Mouse (Mus musculus) C2C12 (cell line): ENCODE results near the gene Cmah. TPM values are rescaled to one million over a fixed set of nuclear protein-coding genes. Genes with fewer than 3 reads are reported as not detected.

ENCODE experiments used
- H3K27me3 ChIP-seq: one replicate; pipeline ENCODE4 v1.6.1; 2011; ENCODE audit not compliant: control insufficient read depth, insufficient read depth, insufficient read length
- H3K36me3 ChIP-seq: one replicate; pipeline ENCODE4 v1.6.1; 2011; ENCODE audit not compliant: control insufficient read depth, insufficient read depth
- H3K4me3 ChIP-seq: one replicate; pipeline ENCODE4 v1.5.1; 2011; ENCODE audit warnings: mild to moderate bottlenecking, control low read depth; ENCODE audit not compliant: poor library complexity, insufficient read depth, severe bottlenecking
- H3K79me2 ChIP-seq: one replicate; pipeline ENCODE4 v1.6.1; 2011; ENCODE audit not compliant: control insufficient read depth, insufficient read depth
- H3K79me3 ChIP-seq: one replicate; pipeline ENCODE4 v1.6.1; 2011; ENCODE audit warnings: low read depth, control low read depth
- H3ac ChIP-seq: one replicate; pipeline ENCODE3; 2011; ENCODE audit warnings: low read depth; ENCODE audit not compliant: control insufficient read depth, insufficient read length
- CEBPB ChIP-seq: IDR thresholded peaks from one replicate; pipeline ENCODE4 v1.6.1; 2011; ENCODE audit warnings: low read depth, mild to moderate bottlenecking, control low read depth, moderate library complexity
- CTCF ChIP-seq: IDR thresholded peaks from one replicate; pipeline ENCODE4 v1.5.1; 2011; ENCODE audit not compliant: control insufficient read depth, insufficient read depth, insufficient read length
- FOSL1 ChIP-seq: IDR thresholded peaks from one replicate; pipeline ENCODE4 v1.8.0; 2011; ENCODE audit warnings: mild to moderate bottlenecking, low read length; ENCODE audit not compliant: poor library complexity, insufficient read depth, severe bottlenecking
- MAX ChIP-seq: IDR thresholded peaks from one replicate; pipeline ENCODE4 v1.6.1; 2011; ENCODE audit warnings: mild to moderate bottlenecking, control low read depth
- MYOD1 ChIP-seq: IDR thresholded peaks from one replicate; pipeline ENCODE4 v1.6.1; 2011; ENCODE audit warnings: low read depth; ENCODE audit not compliant: control insufficient read depth, insufficient read length
- MYOG ChIP-seq: IDR thresholded peaks from one replicate; pipeline ENCODE4 v1.6.1; 2011; ENCODE audit not compliant: control insufficient read depth, insufficient read length; ENCODE audit errors: extremely low read depth
- USF1 ChIP-seq: IDR thresholded peaks from one replicate; pipeline ENCODE4 v1.6.1; 2011; ENCODE audit warnings: low read depth, mild to moderate bottlenecking, control low read depth, moderate library complexity
- polyA plus RNA-seq: library from polyadenylated mRNA; unstranded; fragments of >200 nt; fragmentation: generic; extraction: Trizol; gene quantifications from one replicate; pipeline ENCODE4 v1.2.1, GENCODE M21; 2012; ENCODE audit warnings: missing spikeins

Cmah gene
- polyA plus RNA-seq, 1 experiment: 0.14 TPM

- no peaks in the 10 kb centered on the region for H3K79me2 ChIP-seq
- H3K36me3 ChIP-seq: no peaks in the 10 kb centered on the region
- H3K79me3 ChIP-seq: no peaks in the 10 kb centered on the region
- no peaks in the 10 kb centered on the region for H3K27me3 ChIP-seq
- TF ChIP-seq FOSL1 (no peak), USF1 (no peak), MYOD1 (no peak), CEBPB (no peak), MAX (no peak), CTCF (no peak), MYOG (no peak)
- no peak overlapping the region for H3K4me3 ChIP-seq
- H3ac ChIP-seq: no peak overlapping the region
Measured at GRCm38 (mm10) chr13:24479516-24479915, 152.3 kb downstream of the Cmah start.

- H3ac ChIP-seq: no peak overlapping the region
- no peaks in the 10 kb centered on the region for H3K79me2 ChIP-seq
- no peaks in the 10 kb centered on the region for H3K27me3 ChIP-seq
- no peaks in the 10 kb centered on the region for H3K79me3 ChIP-seq
- TF ChIP-seq USF1 (no peak), FOSL1 (no peak), CEBPB (no peak), MYOG (no peak), MAX (no peak), CTCF (no peak), MYOD1 (no peak)
- no peak overlapping the region for H3K4me3 ChIP-seq
- H3K36me3 ChIP-seq: no peaks in the 10 kb centered on the region
Measured at GRCm38 (mm10) chr13:24480824-24481223, 153.6 kb downstream of the Cmah start.

DNA sequence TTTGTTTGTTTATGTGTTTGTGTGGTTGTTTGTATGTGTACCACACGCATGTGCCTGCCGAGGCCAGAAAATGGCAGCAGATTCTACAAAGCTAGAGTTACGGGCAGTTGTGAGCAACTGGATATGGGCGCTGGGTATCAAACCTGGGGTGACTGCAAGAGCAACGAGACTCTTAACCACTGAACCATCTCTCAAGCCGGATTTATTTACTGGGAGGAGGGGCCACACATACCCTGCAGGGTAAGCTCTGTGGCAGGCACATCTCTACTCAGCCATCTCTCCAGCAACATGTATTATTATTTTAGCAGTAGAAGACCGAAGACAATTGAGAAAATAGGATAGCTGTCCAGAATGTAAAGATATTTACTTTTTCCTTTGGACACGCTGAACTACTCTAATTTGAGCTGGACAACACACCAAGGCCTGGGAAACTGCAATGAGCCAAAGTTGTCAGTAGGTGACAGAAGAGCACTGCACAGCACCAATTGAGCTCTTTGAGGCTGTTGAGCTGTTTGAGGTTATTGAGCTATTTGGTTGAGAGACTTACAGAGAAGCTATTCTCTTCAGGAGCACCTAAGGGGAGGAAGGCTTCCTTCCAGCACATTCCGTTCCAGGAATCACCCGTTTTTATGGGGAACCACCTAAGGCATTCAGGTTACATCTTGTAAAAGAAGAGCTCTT lies 154.6 kb downstream of the Cmah start:
- Histone ChIP-seq H3K36me3 (no peaks in the 10 kb centered on the region), H3K27me3 (no peaks in the 10 kb centered on the region), H3K4me3 (no peak overlapping the region), H3ac (no peak overlapping the region), H3K79me3 (no peaks in the 10 kb centered on the region), H3K79me2 (no peaks in the 10 kb centered on the region)
- TF ChIP-seq MYOD1: no peak
- no peak for TF ChIP-seq FOSL1
- TF ChIP-seq MAX: no peak
- TF ChIP-seq CTCF: peak; percentile 82
- no peak for TF ChIP-seq MYOG
- no peak for TF ChIP-seq CEBPB

GRCm38 (mm10) chr13:24483691-24484090 lies 156.5 kb downstream of the Cmah start:
- H3ac ChIP-seq: no peak overlapping the region
- no peak overlapping the region for H3K4me3 ChIP-seq
- H3K79me2 ChIP-seq: no peaks in the 10 kb centered on the region
- H3K27me3 ChIP-seq: no peaks in the 10 kb centered on the region
- no peaks in the 10 kb centered on the region for H3K36me3 ChIP-seq
- no peak for TF ChIP-seq MAX
- TF ChIP-seq MYOG: no peak
- no peak for TF ChIP-seq CEBPB
- no peak for TF ChIP-seq FOSL1
- no peak for TF ChIP-seq CTCF
- TF ChIP-seq MYOD1: no peak
- TF ChIP-seq USF1: no peak
- H3K79me3 ChIP-seq: no peaks in the 10 kb centered on the region

GRCm38 (mm10) chr13:24484811-24485210 lies 157.6 kb downstream of the Cmah start:
- H3K4me3 ChIP-seq: no peak overlapping the region
- H3K36me3 ChIP-seq: no peaks in the 10 kb centered on the region

DNA sequence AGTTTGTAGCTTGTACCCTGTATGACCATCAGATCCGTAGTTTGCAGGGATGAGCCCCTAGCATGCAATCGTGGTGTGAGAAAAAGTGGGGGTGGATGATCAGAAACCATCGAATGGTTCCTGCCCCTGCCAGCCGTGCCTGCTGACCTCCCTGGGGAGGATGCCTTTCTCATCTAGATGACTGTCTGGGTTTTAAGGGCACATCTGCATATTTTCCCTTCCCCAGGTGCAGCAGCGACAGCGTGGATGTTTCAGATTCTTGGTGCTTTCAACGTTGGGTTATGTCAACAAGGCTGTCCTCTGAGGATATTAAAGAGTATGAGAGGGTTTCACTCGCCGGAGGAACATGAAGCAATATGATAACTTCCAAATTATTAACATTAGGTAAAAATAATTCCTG lies 158.8 kb downstream of the Cmah start:
- Histone ChIP-seq H3K4me3 (no peak overlapping the region), H3ac (no peak overlapping the region), H3K36me3 (no peaks in the 10 kb centered on the region), H3K27me3 (no peaks in the 10 kb centered on the region), H3K79me2 (no peaks in the 10 kb centered on the region), H3K79me3 (no peaks in the 10 kb centered on the region)
- TF ChIP-seq FOSL1 (no peak), MYOD1 (no peak), CEBPB (no peak), MAX (no peak), USF1 (no peak)

More at GRCm38 (mm10) chr13:24484811-24485210, 157.6 kb downstream of the Cmah start:
- no peak overlapping the region for H3ac ChIP-seq
- no peaks in the 10 kb centered on the region for H3K79me3 ChIP-seq
- H3K79me2 ChIP-seq: no peaks in the 10 kb centered on the region
- no peaks in the 10 kb centered on the region for H3K27me3 ChIP-seq
- TF ChIP-seq CEBPB (no peak), USF1 (no peak), MYOD1 (no peak), CTCF (no peak), MYOG (no peak), FOSL1 (no peak), MAX (no peak)
